Mouse (Mus musculus) kidney, adult 2 months (tissue): ENCODE measurements around the gene Zfp771.
A peak's percentile ranks its signal among the peaks of the same experiment; 100 is the strongest.

Experiments
- CTCF ChIP-seq: fragments of 200-500 bp; conservative IDR thresholded peaks from 2 replicates; pipeline ENCODE4 v1.5.1; 2011; ENCODE audit warnings: low read depth, mild to moderate bottlenecking, control low read depth, low read length, moderate library complexity, mixed read lengths; ENCODE audit not compliant: insufficient read depth, insufficient read length
- POLR2A ChIP-seq: fragments of 200-500 bp; IDR thresholded peaks from one replicate; pipeline ENCODE4 v1.6.1; 2011; ENCODE audit warnings: low read depth, low read length, control low read depth

DNA sequence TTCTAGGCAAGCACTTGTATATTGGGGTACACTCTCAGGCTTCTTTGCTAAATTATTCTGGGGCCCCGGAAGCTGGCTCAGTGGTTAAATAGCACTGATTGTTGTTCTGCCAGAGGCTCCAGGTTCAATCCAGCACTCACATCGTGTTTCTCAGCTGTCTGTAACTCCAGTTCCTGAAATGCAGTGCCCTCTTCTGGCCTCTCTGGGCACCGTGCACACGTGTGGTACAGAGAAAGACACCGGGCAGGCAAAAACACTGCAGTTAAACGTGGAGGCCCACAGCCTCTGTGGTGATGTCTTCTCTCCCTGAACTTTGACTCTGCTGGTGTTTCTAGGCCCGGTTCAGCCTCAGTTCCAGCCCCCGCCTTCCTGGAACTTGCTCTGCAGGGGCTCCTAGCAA, 34.2 kb downstream of the Zfp771 start:
- no peak for TF ChIP-seq POLR2A
- TF ChIP-seq CTCF: peak; percentile 94
